Mouse (Mus musculus): Measurements from ENCODE around the gene Efcab9.

GRCm38 (mm10) chr11:32562706-32563105 is 30.8 kb upstream of the Efcab9 start:
- TF ChIP-seq CTCF (IDR thresholded peaks at IDR 0.05; ENCODE audit: low read depth): no peak
- TF ChIP-seq EP300 (IDR thresholded peaks at IDR 0.05; ENCODE audit: low read depth): no peak
